ENCODE assay signal across 26 mouse cellular contexts in the genomic region with DNA sequence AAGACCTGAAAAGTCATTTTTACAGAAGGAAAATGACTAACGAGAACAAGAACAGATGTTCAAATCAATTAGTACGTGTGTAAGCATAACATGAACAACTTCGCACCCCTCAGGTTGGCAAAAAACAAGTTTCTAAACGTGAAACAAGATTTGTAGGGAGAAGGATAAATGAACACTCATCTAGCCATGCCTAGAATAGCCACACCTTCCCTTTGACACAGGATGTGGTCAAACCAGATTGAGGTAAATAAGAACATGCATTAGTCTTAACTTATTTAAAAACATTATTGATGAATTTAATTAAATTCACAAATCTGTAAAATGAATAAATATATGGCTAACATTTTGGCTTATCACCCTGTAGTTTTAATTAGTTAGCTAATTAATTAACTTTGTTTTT. TPM values are rescaled to one million over a fixed set of nuclear protein-coding genes. Genes with fewer than 3 reads are reported as not detected.
DNase-seq lines count a peak whose midpoint lies in the region; ATAC-seq and TF ChIP-seq lines count a peak whose summit lies in the region.
"Had no signal": no experiment of that assay in that cellular context is flagged by ENCODE, and none has a peak within 500 bp of the region (broad histone marks: within the 10 kb centered on the region; RNA-seq: fewer than 3 reads in every experiment).

No protein-coding gene starts in this region.

- H3K36me3 ChIP-seq in hindbrain, embryonic 11.5 days (ENCODE audit: control insufficient read depth, insufficient read depth, low read length) = no peaks in the 10 kb centered on the region
- H3K36me3 ChIP-seq: forebrain, embryonic 15.5 days; heart, embryonic 10.5 days; heart, embryonic 13.5 days; hindbrain, embryonic 13.5 days had no signal

- no peak overlapping the region for H3K27ac ChIP-seq in hindbrain, embryonic 11.5 days (ENCODE audit: low read depth, low read length)
- H3K27ac ChIP-seq: forebrain, embryonic 15.5 days; heart, adult 2 months; heart, embryonic 10.5 days; heart, embryonic 13.5 days; hindbrain, embryonic 13.5 days had no signal

- no peak for ATAC-seq in hindbrain, embryonic 11.5 days (ENCODE audit: low FRiP score)
- ATAC-seq: forebrain, embryonic 15.5 days; hindbrain, embryonic 16.5 days; inflammation-experienced regulatory T-cells, adult 6 months had no signal

- H3K4me2 ChIP-seq in hindbrain, embryonic 11.5 days (replicated peaks; ENCODE audit: low read depth, low read length) = no peak overlapping the region
- H3K4me2 ChIP-seq: forebrain, embryonic 15.5 days; heart, embryonic 13.5 days; hindbrain, embryonic 13.5 days had no signal

- peak; percentile 3 for DNase-seq in heart, adult 11 months
- no peak for DNase-seq in heart, postnatal 10 days
- DNase-seq in CD4-positive, CD25-positive, alpha-beta regulatory T cell, adult 2 months (ENCODE audit: low read depth, low spot score) = peak; percentile 26
- peak; percentile 23 for DNase-seq in brain, embryonic 14.5 days (ENCODE audit: low read depth)
- DNase-seq in hindbrain, embryonic 11.5 days (ENCODE audit: low spot score) = no peak
- no peak for DNase-seq in kidney, adult 11 months
- DNase-seq: adrenal gland, adult 8-10 months; adrenal gland, postnatal 25 days; cerebellum, adult 18-20 months; cerebellum, adult 9-10 months; cerebellum, postnatal 14 days; gastrocnemius, postnatal 25 days; heart, adult 2 months; kidney, adult 18-20 months had no signal

- H3K4me3 ChIP-seq in hindbrain, embryonic 11.5 days (ENCODE audit: low read depth, low read length) = no peak overlapping the region
- H3K4me3 ChIP-seq: forebrain, embryonic 15.5 days; heart, adult 2 months; heart, embryonic 10.5 days; heart, embryonic 13.5 days; hindbrain, embryonic 13.5 days had no signal

- no peak overlapping the region for H3K9ac ChIP-seq in hindbrain, embryonic 11.5 days (ENCODE audit: low read depth, low read length)
- H3K9ac ChIP-seq: forebrain, embryonic 15.5 days; heart, embryonic 13.5 days; hindbrain, embryonic 13.5 days had no signal

- intact Hi-C loops in heart, postnatal 10 days (cut with DNase I) = no loop called here

- 87% methylated on average over 4 of the region's 4 CpGs for WGBS in hindbrain, embryonic 11.5 days

- no peaks in the 10 kb centered on the region for H3K4me1 ChIP-seq in hindbrain, embryonic 11.5 days (replicated peaks; ENCODE audit: control insufficient read depth, insufficient read depth, low read length)
- H3K4me1 ChIP-seq: heart, embryonic 10.5 days; heart, embryonic 13.5 days had no signal

- no peaks in the 10 kb centered on the region for H3K9me3 ChIP-seq in hindbrain, embryonic 11.5 days (ENCODE audit: control insufficient read depth, low read length)
- H3K9me3 ChIP-seq: forebrain, embryonic 15.5 days; heart, embryonic 10.5 days; heart, embryonic 13.5 days; hindbrain, embryonic 13.5 days had no signal

- H3K27me3 ChIP-seq in hindbrain, embryonic 11.5 days (ENCODE audit: control insufficient read depth, insufficient read depth, low read length) = 0 out of 2 replicates have a peak, but pooled peaks cover 5% of the 10 kb centered on the region

- TF ChIP-seq POLR2A in brain, embryonic 14.5 days (IDR thresholded peaks at IDR 0.05; ENCODE audit: borderline replicate concordance, extremely low read depth, insufficient read depth, insufficient read length, poor library complexity, severe bottlenecking) = no peak

- no peak for TF ChIP-seq CTCF in brain, embryonic 14.5 days (IDR thresholded peaks at IDR 0.05; ENCODE audit: borderline replicate concordance, extremely low read depth, insufficient read depth, insufficient read length)

RNA-seq across cellular contexts. Expression of a gene that starts 35.5 kb away (rescaled TPM):
- total RNA-seq in heart, postnatal 10 days (2021) = not detected
- polyA plus RNA-seq in brain, embryonic 14.5 days (2012; rRNA removed) = 3.3 and 5.7 TPM in 2 replicates
- 46.6 and 58.5 TPM in 2 replicates for polyA plus RNA-seq in hindbrain, embryonic 11.5 days (2014; fragmentation: Nextera tagmentation; extraction: Ambion mirVana)
- total RNA-seq: adrenal gland, adult 8-10 months; adrenal gland, postnatal 25 days; gastrocnemius, adult 8-10 months; gastrocnemius, postnatal 25 days; heart, adult 2 months; heart, postnatal 25 days; hematopoietic stem cell, adult 5-6 weeks; MEL had no signal
- polyA plus RNA-seq: gonadal fat pad, adult 2 months; heart, adult 2 months; heart, embryonic 10.5 days; heart, embryonic 13.5 days; heart, embryonic 16.5 days; inflammation-experienced regulatory T-cells, adult 6 months had no signal

Comparison
In these comparisons a context has a peak if more than half of its experiments do, and no peak if none do; other contexts are left out.
1. DNase-seq: peak in heart, adult 11 months (single experiment), CD4-positive, CD25-positive, alpha-beta regulatory T cell, adult 2 months (single experiment) and brain, embryonic 14.5 days (single experiment); none in heart, postnatal 10 days (0 of 2), hindbrain, embryonic 11.5 days (single experiment) and kidney, adult 11 months (single experiment).